Mouse (Mus musculus) hindbrain, embryonic 15.5 days (tissue): Measurements from ENCODE around the gene Dgka. TPM values are rescaled to one million over a fixed set of nuclear protein-coding genes. Genes with fewer than 3 reads are reported as not detected.

Experiments
- ATAC-seq: fragments of 200-750 bp; cut with Nextera tagmentation; 2 replicates; pipeline ENCODE4 v1.8.0; 2017; ENCODE audit warnings: low read depth, moderate number of reproducible peaks, moderate TSS enrichment; ENCODE audit not compliant: low FRiP score
- H3K27ac ChIP-seq: fragments of 300-500 bp; sonication (generic); replicated peaks from 2 replicates; pipeline ENCODE4 v1.5.1; 2015; ENCODE audit warnings: mild to moderate bottlenecking, inconsistent platforms
- H3K27me3 ChIP-seq: fragments of 300-500 bp; sonication (generic); 2 replicates; pipeline ENCODE4 v1.6.1; 2015; ENCODE audit warnings: control low read depth, inconsistent platforms
- H3K36me3 ChIP-seq: fragments of 300-500 bp; sonication (generic); 2 replicates; pipeline ENCODE4 v1.6.1; 2015; ENCODE audit warnings: control low read depth, inconsistent platforms
- H3K4me1 ChIP-seq: fragments of 300-500 bp; sonication (generic); replicated peaks from 2 replicates; pipeline ENCODE4 v1.6.1; 2015; ENCODE audit warnings: control low read depth, inconsistent platforms
- H3K4me2 ChIP-seq: fragments of 300-500 bp; sonication (generic); 2 replicates; pipeline ENCODE4 v1.6.1; 2015; ENCODE audit warnings: moderate library complexity, mild to moderate bottlenecking, inconsistent platforms
- H3K4me3 ChIP-seq: fragments of 300-500 bp; sonication (generic); 2 replicates; pipeline ENCODE4 v1.5.1; 2015; ENCODE audit warnings: mild to moderate bottlenecking, inconsistent platforms
- H3K9ac ChIP-seq: fragments of 300-500 bp; sonication (generic); 2 replicates; pipeline ENCODE4 v1.6.1; 2015; ENCODE audit warnings: inconsistent platforms
- H3K9me3 ChIP-seq: fragments of 300-500 bp; sonication (generic); 2 replicates; pipeline ENCODE4 v1.6.1; 2016; ENCODE audit warnings: control low read depth, inconsistent platforms
- WGBS: fragments of 180-500 bp; shearing (Covaris S2); methylation state at CpG from one replicate; pipeline ENCODE4 v1.1.7; 2015; 5-methylcytosine and 5-hydroxymethylcytosine counted together
- polyA plus RNA-seq: library from polyadenylated mRNA; unstranded; fragments of >200 nt; fragmentation: Nextera tagmentation; extraction: Ambion mirVana; gene quantifications from 2 replicates; pipeline ENCODE4 v1.2.1, GENCODE M21; 2015

Gene Dgka
- 7.7 and 8.9 TPM in 2 replicates for polyA plus RNA-seq

- H3K9ac ChIP-seq = peak within 1 kb of the TSS; percentile 66
- H3K36me3 ChIP-seq = no peaks in the 10 kb centered on the region
- no peak within 1 kb of the TSS; the same call in 1 of the 2 replicates for H3K27ac ChIP-seq
- H3K9me3 ChIP-seq = no peaks in the 10 kb centered on the region
- peaks cover 35% of the 10 kb centered on the region for H3K4me1 ChIP-seq
- peaks cover 29% of the 10 kb centered on the region for H3K27me3 ChIP-seq
- H3K4me2 ChIP-seq = peak within 1 kb of the TSS; percentile 90
- ATAC-seq = no peak
- peak within 1 kb of the TSS; percentile 55 for H3K4me3 ChIP-seq
- 20% methylated on average over 18 of the region's 18 CpGs for WGBS
Measured at GRCm38 (mm10) chr10:128744680-128745601, at the start of gene Dgka. TSS of gene Dgka (minus strand) at chr10:128744855.

- H3K27ac ChIP-seq = no peak overlapping the region
- no peak overlapping the region for H3K9ac ChIP-seq
- H3K27me3 ChIP-seq = no peaks in the 10 kb centered on the region
- H3K9me3 ChIP-seq = no peaks in the 10 kb centered on the region
- H3K4me1 ChIP-seq = no peaks in the 10 kb centered on the region
- no peak overlapping the region for H3K4me2 ChIP-seq
- 89% methylated on average over 5 of the region's 5 CpGs for WGBS
- no peak overlapping the region for H3K4me3 ChIP-seq
- 0 out of 2 replicates have a peak, but pooled peaks cover 6% of the 10 kb centered on the region for H3K36me3 ChIP-seq
- no peak for ATAC-seq
Measured at GRCm38 (mm10) chr10:128794391-128794790, 49.7 kb upstream of the Dgka start.

GRCm38 (mm10) chr10:128793258-128793657 is 48.6 kb upstream of the Dgka start:
- H3K4me2 ChIP-seq = no peak overlapping the region
- no peak for ATAC-seq
- no peaks in the 10 kb centered on the region for H3K4me1 ChIP-seq
- WGBS = 94% methylated on average over 1 of the region's 1 CpGs
- H3K27me3 ChIP-seq = no peaks in the 10 kb centered on the region
- 0 out of 2 replicates have a peak, but pooled peaks cover under 1% of the 10 kb centered on the region for H3K36me3 ChIP-seq
- H3K9ac ChIP-seq = no peak overlapping the region
- H3K27ac ChIP-seq = no peak overlapping the region
- H3K9me3 ChIP-seq = no peaks in the 10 kb centered on the region
- no peak overlapping the region for H3K4me3 ChIP-seq

GRCm38 (mm10) chr10:128792041-128792440 is 47.4 kb upstream of the Dgka start:
- H3K27me3 ChIP-seq = no peaks in the 10 kb centered on the region
- no peak for ATAC-seq
- H3K4me1 ChIP-seq = no peaks in the 10 kb centered on the region
- H3K9me3 ChIP-seq = no peaks in the 10 kb centered on the region
- no peak overlapping the region for H3K4me2 ChIP-seq
- H3K9ac ChIP-seq = no peak overlapping the region
- H3K4me3 ChIP-seq = no peak overlapping the region
- no peak overlapping the region for H3K27ac ChIP-seq
- no peaks in the 10 kb centered on the region for H3K36me3 ChIP-seq

- no peak within 1 kb of the TSS for H3K27ac ChIP-seq
- no peaks in the 10 kb centered on the region for H3K4me1 ChIP-seq
- no peak for ATAC-seq
- H3K9me3 ChIP-seq = no peaks in the 10 kb centered on the region
- no peak within 1 kb of the TSS for H3K4me3 ChIP-seq
- no peaks in the 10 kb centered on the region for H3K36me3 ChIP-seq
- H3K4me2 ChIP-seq = no peak within 1 kb of the TSS
- WGBS = 74% methylated on average over 7 of the region's 7 CpGs
- H3K27me3 ChIP-seq = no peaks in the 10 kb centered on the region
- no peak within 1 kb of the TSS for H3K9ac ChIP-seq
Measured at GRCm38 (mm10) chr10:128790398-128791124, 45.9 kb upstream of the Dgka start, which contains the start of gene Mmp19. TSS of gene Mmp19 (plus strand) at chr10:128790910.

- Histone ChIP-seq H3K27me3 (no peaks in the 10 kb centered on the region), H3K4me1 (no peaks in the 10 kb centered on the region), H3K36me3 (no peaks in the 10 kb centered on the region), H3K27ac (no peak overlapping the region), H3K4me2 (no peak overlapping the region), H3K9me3 (0 out of 2 replicates have a peak, but pooled peaks cover 4% of the 10 kb centered on the region), H3K9ac (no peak overlapping the region), H3K4me3 (no peak overlapping the region)
- WGBS = 96% methylated on average over 1 of the region's 1 CpGs
- ATAC-seq = no peak
Measured at GRCm38 (mm10) chr10:128780200-128780599, 35.5 kb upstream of the Dgka start.

- H3K4me1 ChIP-seq = no peaks in the 10 kb centered on the region
- no peaks in the 10 kb centered on the region for H3K27me3 ChIP-seq
- no peak overlapping the region for H3K4me2 ChIP-seq
- 35% methylated on average over 8 of the region's 8 CpGs for WGBS
- 0 out of 2 replicates have a peak, but pooled peaks cover 4% of the 10 kb centered on the region for H3K9me3 ChIP-seq
- peak overlapping the region; percentile 2; the same call in 1 of the 2 replicates for H3K27ac ChIP-seq
- H3K9ac ChIP-seq = no peak overlapping the region
- no peak for ATAC-seq
- H3K36me3 ChIP-seq = no peaks in the 10 kb centered on the region
- H3K4me3 ChIP-seq = no peak overlapping the region
Measured at GRCm38 (mm10) chr10:128779011-128779795, 34.5 kb upstream of the Dgka start.

- Histone ChIP-seq H3K36me3 (no peaks in the 10 kb centered on the region), H3K4me3 (no peak overlapping the region), H3K4me2 (no peak overlapping the region), H3K9ac (no peak overlapping the region), H3K9me3 (no peaks in the 10 kb centered on the region), H3K4me1 (no peaks in the 10 kb centered on the region), H3K27ac (peak overlapping the region; percentile 2; the same call in 1 of the 2 replicates), H3K27me3 (no peaks in the 10 kb centered on the region)
- WGBS = 94% methylated on average over 2 of the region's 2 CpGs
- ATAC-seq = no peak
Measured at GRCm38 (mm10) chr10:128778441-128778840, 33.8 kb upstream of the Dgka start.

GRCm38 (mm10) chr10:128773685-128774084 is 29.0 kb upstream of the Dgka start:
- 26% methylated on average over 5 of the region's 5 CpGs for WGBS
- H3K36me3 ChIP-seq = no peaks in the 10 kb centered on the region
- no peak overlapping the region for H3K9ac ChIP-seq
- no peak overlapping the region for H3K4me2 ChIP-seq
- H3K4me3 ChIP-seq = no peak overlapping the region
- H3K9me3 ChIP-seq = no peaks in the 10 kb centered on the region
- H3K27me3 ChIP-seq = no peaks in the 10 kb centered on the region
- no peaks in the 10 kb centered on the region for H3K4me1 ChIP-seq
- no peak overlapping the region for H3K27ac ChIP-seq
- ATAC-seq = no peak

GRCm38 (mm10) chr10:128772895-128773294 is 28.2 kb upstream of the Dgka start:
- WGBS = 85% methylated on average over 2 of the region's 2 CpGs
- Histone ChIP-seq H3K4me3 (no peak overlapping the region), H3K27ac (no peak overlapping the region), H3K27me3 (no peaks in the 10 kb centered on the region), H3K36me3 (no peaks in the 10 kb centered on the region), H3K4me1 (no peaks in the 10 kb centered on the region), H3K9ac (no peak overlapping the region), H3K4me2 (no peak overlapping the region), H3K9me3 (no peaks in the 10 kb centered on the region)
- no peak for ATAC-seq

- Histone ChIP-seq H3K27ac (peak overlapping the region; percentile 91), H3K27me3 (peaks cover 12% of the 10 kb centered on the region), H3K4me3 (peak overlapping the region; percentile 59), H3K4me2 (peak overlapping the region; percentile 76), H3K9me3 (no peaks in the 10 kb centered on the region), H3K4me1 (peaks cover 40% of the 10 kb centered on the region), H3K36me3 (no peaks in the 10 kb centered on the region), H3K9ac (peak overlapping the region; percentile 90)
- peak; percentile 92 for ATAC-seq
- WGBS = under 1% methylated on average over 36 of the region's 37 CpGs
Measured at GRCm38 (mm10) chr10:128748252-128748864, 3.7 kb upstream of the Dgka start.
